22 mouse cellular contexts compared by ENCODE assay signal in genomic region chr15:77954362-77954761, GRCm38 (mm10). TPM values are rescaled to one million over a fixed set of nuclear protein-coding genes. Genes with fewer than 3 reads are reported as not detected.
DNase-seq lines count a peak whose midpoint lies in the region; ATAC-seq and TF ChIP-seq lines count a peak whose summit lies in the region.
"Had no signal": no experiment of that assay in that cellular context is flagged by ENCODE, and none has a peak within 500 bp of the region (broad histone marks: within the 10 kb centered on the region; RNA-seq: fewer than 3 reads in every experiment).

No protein-coding gene starts in this region.

- H3K27me3 ChIP-seq in cerebellum, adult 2 months (ENCODE audit: control insufficient read depth, insufficient read depth, low read length): no peaks in the 10 kb centered on the region
- peaks cover 18% of the 10 kb centered on the region for H3K27me3 ChIP-seq in midbrain, embryonic 12.5 days
- peaks cover 9% of the 10 kb centered on the region for H3K27me3 ChIP-seq in midbrain, embryonic 11.5 days (ENCODE audit: control insufficient read depth, insufficient read depth, low read length)
- no peaks in the 10 kb centered on the region for H3K27me3 ChIP-seq in forebrain, embryonic 16.5 days (replicated peaks; ENCODE audit: control insufficient read depth, insufficient read depth, low read length)
- no peaks in the 10 kb centered on the region for H3K27me3 ChIP-seq in midbrain, postnatal 0 days (ENCODE audit: insufficient read depth, low read length)
- peaks cover 30% of the 10 kb centered on the region for H3K27me3 ChIP-seq in embryonic facial prominence, embryonic 10.5 days (replicated peaks; ENCODE audit: low read depth, poor library complexity, severe bottlenecking)
- H3K27me3 ChIP-seq: CH12.LX had no signal

- H3K4me2 ChIP-seq in midbrain, embryonic 12.5 days (replicated peaks): no peak overlapping the region
- H3K4me2 ChIP-seq in midbrain, embryonic 11.5 days: no peak overlapping the region
- peak overlapping the region; percentile 44 for H3K4me2 ChIP-seq in forebrain, embryonic 16.5 days (ENCODE audit: low read length)
- H3K4me2 ChIP-seq in midbrain, postnatal 0 days (ENCODE audit: low read depth, low read length, poor library complexity, severe bottlenecking): peak overlapping the region; percentile 35
- H3K4me2 ChIP-seq: embryonic facial prominence, embryonic 15.5 days; heart, embryonic 12.5 days; limb, embryonic 12.5 days; liver, embryonic 12.5 days had no signal

- no peak for TF ChIP-seq CTCF in cerebellum, adult 2 months (IDR thresholded peaks at IDR 0.05; ENCODE audit: borderline replicate concordance, insufficient read depth, low read depth, low read length)
- no peak for TF ChIP-seq CTCF in midbrain, postnatal 0 days (IDR thresholded peaks at IDR 0.05)

- H3K4me1 ChIP-seq in cerebellum, adult 2 months (ENCODE audit: control insufficient read depth, insufficient read depth, low read length): peaks cover 35% of the 10 kb centered on the region
- H3K4me1 ChIP-seq in midbrain, embryonic 12.5 days: peaks cover 19% of the 10 kb centered on the region
- H3K4me1 ChIP-seq in midbrain, embryonic 11.5 days (ENCODE audit: control insufficient read depth, insufficient read depth, low read length): peaks cover 16% of the 10 kb centered on the region
- H3K4me1 ChIP-seq in forebrain, embryonic 16.5 days (replicated peaks; ENCODE audit: control insufficient read depth, insufficient read depth, low read length): peaks cover 28% of the 10 kb centered on the region
- peaks cover 5% of the 10 kb centered on the region; the same call in 1 of the 2 replicates for H3K4me1 ChIP-seq in midbrain, postnatal 0 days (ENCODE audit: insufficient read depth, low read length)
- peaks cover 19% of the 10 kb centered on the region for H3K4me1 ChIP-seq in embryonic facial prominence, embryonic 10.5 days

- TF ChIP-seq POLR2A in cerebellum, adult 2 months (IDR thresholded peaks at IDR 0.05; ENCODE audit: borderline replicate concordance, insufficient read depth, low read length): no peak

- no peak for DNase-seq in cerebellum, adult 2 months
- DNase-seq in cerebellum, postnatal 14 days: no peak
- no peak for DNase-seq in midbrain, embryonic 11.5 days (ENCODE audit: low spot score, missing footprints)
- DNase-seq in midbrain, postnatal 0 days (ENCODE audit: low spot score): no peak
- DNase-seq in embryo, embryonic 9.5 days (ENCODE audit: extremely low spot score): no peak
- no peak for DNase-seq in embryonic facial prominence, embryonic 10.5 days (ENCODE audit: low spot score)
- DNase-seq: adrenal gland, postnatal 25 days; cerebellum, adult 9-11 months; gastrocnemius, adult 2 months; heart, postnatal 14 days; kidney, adult 2 months; kidney, postnatal 10 days; lung, adult 2 months; right cerebral cortex, adult 18-20 months had no signal

- H3K27ac ChIP-seq in cerebellum, adult 2 months (ENCODE audit: insufficient read depth, low read length): peak overlapping the region; percentile 44; the same call in 1 of the 2 replicates
- no peak overlapping the region for H3K27ac ChIP-seq in midbrain, embryonic 12.5 days (replicated peaks)
- H3K27ac ChIP-seq in midbrain, embryonic 11.5 days (ENCODE audit: low read depth, low read length): no peak overlapping the region
- no peak overlapping the region for H3K27ac ChIP-seq in forebrain, embryonic 16.5 days (ENCODE audit: low read length)
- no peak overlapping the region for H3K27ac ChIP-seq in midbrain, postnatal 0 days (ENCODE audit: low read depth, low read length)
- no peak overlapping the region for H3K27ac ChIP-seq in embryonic facial prominence, embryonic 10.5 days (replicated peaks)
- H3K27ac ChIP-seq: embryonic facial prominence, embryonic 15.5 days; gastrocnemius, adult 2 months; limb, embryonic 12.5 days; liver, embryonic 12.5 days had no signal

- H3K4me3 ChIP-seq in cerebellum, adult 2 months (replicated peaks; ENCODE audit: insufficient read depth, low read depth, low read length): peak overlapping the region; percentile 33
- no peak overlapping the region for H3K4me3 ChIP-seq in midbrain, embryonic 12.5 days
- no peak overlapping the region for H3K4me3 ChIP-seq in midbrain, embryonic 11.5 days (ENCODE audit: low read depth, low read length)
- H3K4me3 ChIP-seq in forebrain, embryonic 16.5 days (replicated peaks; ENCODE audit: low read length): peak overlapping the region; percentile 26
- H3K4me3 ChIP-seq in midbrain, postnatal 0 days (ENCODE audit: low read depth, low read length): no peak overlapping the region
- no peak overlapping the region for H3K4me3 ChIP-seq in embryonic facial prominence, embryonic 10.5 days
- H3K4me3 ChIP-seq: embryonic facial prominence, embryonic 15.5 days; gastrocnemius, adult 2 months; heart, embryonic 12.5 days; limb, embryonic 12.5 days; liver, embryonic 12.5 days had no signal

- 65% methylated on average over 2 of the region's 2 CpGs for WGBS in cerebellum, adult 2 months
- WGBS in midbrain, embryonic 12.5 days: 92% methylated on average over 2 of the region's 2 CpGs
- WGBS in midbrain, embryonic 11.5 days: 84% methylated on average over 2 of the region's 2 CpGs
- WGBS in forebrain, embryonic 16.5 days: 91% methylated on average over 2 of the region's 2 CpGs
- WGBS in midbrain, postnatal 0 days: 90% methylated on average over 2 of the region's 2 CpGs
- WGBS in embryonic facial prominence, embryonic 10.5 days: 93% methylated on average over 2 of the region's 2 CpGs

- no peak for ATAC-seq in midbrain, embryonic 12.5 days (ENCODE audit: low FRiP score, low read depth)
- no peak for ATAC-seq in midbrain, embryonic 11.5 days (ENCODE audit: low FRiP score)
- ATAC-seq in forebrain, embryonic 16.5 days: no peak
- ATAC-seq in midbrain, postnatal 0 days (ENCODE audit: low FRiP score): no peak
- ATAC-seq: inflammation-experienced regulatory T-cells, adult 6 months; liver, embryonic 12.5 days had no signal

- no peaks in the 10 kb centered on the region for H3K9me3 ChIP-seq in midbrain, embryonic 12.5 days
- no peaks in the 10 kb centered on the region for H3K9me3 ChIP-seq in midbrain, embryonic 11.5 days (ENCODE audit: control insufficient read depth, low read length)
- H3K9me3 ChIP-seq in forebrain, embryonic 16.5 days (ENCODE audit: control insufficient read depth, low read length): no peaks in the 10 kb centered on the region
- H3K9me3 ChIP-seq in midbrain, postnatal 0 days (ENCODE audit: low read length): no peaks in the 10 kb centered on the region
- no peaks in the 10 kb centered on the region for H3K9me3 ChIP-seq in embryonic facial prominence, embryonic 10.5 days
- H3K9me3 ChIP-seq: embryonic facial prominence, embryonic 15.5 days; heart, embryonic 12.5 days; limb, embryonic 12.5 days; liver, embryonic 12.5 days had no signal

- peaks cover 22% of the 10 kb centered on the region for H3K36me3 ChIP-seq in midbrain, embryonic 12.5 days
- peaks cover 7% of the 10 kb centered on the region for H3K36me3 ChIP-seq in midbrain, embryonic 11.5 days (ENCODE audit: control insufficient read depth, insufficient read depth, low read length)
- peaks cover 15% of the 10 kb centered on the region for H3K36me3 ChIP-seq in forebrain, embryonic 16.5 days (ENCODE audit: control insufficient read depth, insufficient read depth)
- H3K36me3 ChIP-seq in midbrain, postnatal 0 days (ENCODE audit: insufficient read depth, low read length): peaks cover 34% of the 10 kb centered on the region
- peaks cover 46% of the 10 kb centered on the region for H3K36me3 ChIP-seq in embryonic facial prominence, embryonic 10.5 days (replicated peaks)

- 0 out of 2 replicates have a peak overlapping the region, but pooled peaks have one; percentile 20 for H3K9ac ChIP-seq in midbrain, embryonic 12.5 days (replicated peaks)
- H3K9ac ChIP-seq in midbrain, embryonic 11.5 days (ENCODE audit: low read length): no peak overlapping the region
- no peak overlapping the region; the same call in 1 of the 2 replicates for H3K9ac ChIP-seq in forebrain, embryonic 16.5 days (replicated peaks; ENCODE audit: low read depth, low read length)
- H3K9ac ChIP-seq in midbrain, postnatal 0 days (replicated peaks; ENCODE audit: low read length, poor library complexity, severe bottlenecking): 0 out of 2 replicates have a peak overlapping the region, but pooled peaks have one; percentile 10
- H3K9ac ChIP-seq: embryonic facial prominence, embryonic 15.5 days; heart, embryonic 12.5 days; limb, embryonic 12.5 days; liver, embryonic 12.5 days had no signal

RNA-seq across cellular contexts. Expression of gene Foxred2, which starts 2.2 kb away (rescaled TPM):
- 30.0 and 33.4 TPM in 2 replicates for polyA plus RNA-seq in cerebellum, adult 2 months (2012; rRNA removed)
- 6.2 and 6.8 TPM in 2 replicates for polyA plus RNA-seq in midbrain, embryonic 12.5 days (2016; fragmentation: Nextera tagmentation; extraction: Ambion mirVana)
- polyA plus RNA-seq in midbrain, embryonic 11.5 days (2014; fragmentation: Nextera tagmentation; extraction: Ambion mirVana): 5.0 and 6.1 TPM in 2 replicates
- polyA plus RNA-seq in forebrain, embryonic 16.5 days (2015; fragmentation: Nextera tagmentation; extraction: Ambion mirVana): 16.8 and 17.3 TPM in 2 replicates
- total RNA-seq in midbrain, postnatal 0 days (2014; rRNA removed): 23.9 and 31.0 TPM in 2 replicates
- 10.3 and 11.2 TPM in 2 replicates for polyA plus RNA-seq in midbrain, postnatal 0 days (2015; fragmentation: Nextera tagmentation; extraction: Ambion mirVana)
- 7.2 and 7.3 TPM in 2 replicates for polyA plus RNA-seq in embryonic facial prominence, embryonic 10.5 days (2016; fragmentation: Nextera tagmentation; extraction: Ambion mirVana)

RNA-seq across cellular contexts. Expression of gene Eif3d, which starts 16.3 kb away (rescaled TPM):
- 119 and 126 TPM in 2 replicates for polyA plus RNA-seq in cerebellum, adult 2 months (2012; rRNA removed)
- polyA plus RNA-seq in midbrain, embryonic 12.5 days (2016; fragmentation: Nextera tagmentation; extraction: Ambion mirVana): 219 and 233 TPM in 2 replicates
- 256 and 259 TPM in 2 replicates for polyA plus RNA-seq in midbrain, embryonic 11.5 days (2014; fragmentation: Nextera tagmentation; extraction: Ambion mirVana)
- 180 and 207 TPM in 2 replicates for polyA plus RNA-seq in forebrain, embryonic 16.5 days (2015; fragmentation: Nextera tagmentation; extraction: Ambion mirVana)
- total RNA-seq in midbrain, postnatal 0 days (2014; rRNA removed): 133 and 142 TPM in 2 replicates
- polyA plus RNA-seq in midbrain, postnatal 0 days (2015; fragmentation: Nextera tagmentation; extraction: Ambion mirVana): 154 and 160 TPM in 2 replicates
- polyA plus RNA-seq in embryonic facial prominence, embryonic 10.5 days (2016; fragmentation: Nextera tagmentation; extraction: Ambion mirVana): 249 and 271 TPM in 2 replicates

RNA-seq across cellular contexts. Expression of gene Txn2, which starts 25.6 kb away (rescaled TPM):
- 221 and 225 TPM in 2 replicates for polyA plus RNA-seq in cerebellum, adult 2 months (2012; rRNA removed)
- 206 and 210 TPM in 2 replicates for polyA plus RNA-seq in midbrain, embryonic 12.5 days (2016; fragmentation: Nextera tagmentation; extraction: Ambion mirVana)
- 242 and 255 TPM in 2 replicates for polyA plus RNA-seq in midbrain, embryonic 11.5 days (2014; fragmentation: Nextera tagmentation; extraction: Ambion mirVana)
- 222 and 237 TPM in 2 replicates for polyA plus RNA-seq in forebrain, embryonic 16.5 days (2015; fragmentation: Nextera tagmentation; extraction: Ambion mirVana)
- total RNA-seq in midbrain, postnatal 0 days (2014; rRNA removed): 39.6 and 39.9 TPM in 2 replicates
- 182 and 194 TPM in 2 replicates for polyA plus RNA-seq in midbrain, postnatal 0 days (2015; fragmentation: Nextera tagmentation; extraction: Ambion mirVana)
- 287 and 289 TPM in 2 replicates for polyA plus RNA-seq in embryonic facial prominence, embryonic 10.5 days (2016; fragmentation: Nextera tagmentation; extraction: Ambion mirVana)

Comparison
In these comparisons a context has a peak if more than half of its experiments do, and no peak if none do; other contexts are left out.
1. H3K4me2 ChIP-seq: peak in forebrain, embryonic 16.5 days (single experiment) and midbrain, postnatal 0 days (single experiment); none in midbrain, embryonic 12.5 days (single experiment) and midbrain, embryonic 11.5 days (single experiment).
2. H3K9ac ChIP-seq: peak in midbrain, embryonic 12.5 days (single experiment) and midbrain, postnatal 0 days (single experiment); none in midbrain, embryonic 11.5 days (single experiment) and forebrain, embryonic 16.5 days (single experiment).
3. H3K4me3 ChIP-seq: peak in cerebellum, adult 2 months (single experiment) and forebrain, embryonic 16.5 days (single experiment); none in midbrain, embryonic 12.5 days (single experiment), midbrain, embryonic 11.5 days (single experiment), midbrain, postnatal 0 days (single experiment) and embryonic facial prominence, embryonic 10.5 days (single experiment).